Mouse (Mus musculus): Measurements from ENCODE around the gene Defa34.
"Not testable (repeated sequence)": the region's sequence is repeated elsewhere in the genome, so short reads cannot be mapped to it uniquely, and the experiment has no call there.

DNA sequence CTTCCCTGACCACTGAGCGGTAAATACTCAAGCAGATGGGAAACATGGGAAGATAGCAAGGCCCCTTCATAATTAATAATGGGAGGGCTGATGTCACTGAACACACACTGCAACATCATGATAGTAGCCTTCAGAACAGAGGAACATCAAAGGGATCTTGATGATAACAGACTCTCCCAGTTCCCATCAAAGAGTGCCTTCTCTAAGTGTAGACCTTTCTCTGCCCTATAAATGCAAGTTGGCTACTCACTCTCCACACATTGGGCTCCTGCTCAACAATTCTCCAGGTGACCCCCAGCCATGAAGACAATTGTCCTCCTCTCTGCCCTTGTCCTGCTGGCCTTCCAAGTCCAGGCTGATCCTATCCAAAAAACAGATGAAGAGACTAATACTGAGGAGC is at the start of gene Defa34:
- TF ChIP-seq CTCF (IDR thresholded peaks at IDR 0.05; ENCODE audit: control insufficient read depth, insufficient read depth, insufficient read length); MAX (IDR thresholded peaks at IDR 0.05): not testable (repeated sequence)
